Mouse (Mus musculus): ENCODE data around the gene Gpat2. TPM values are rescaled to one million over a fixed set of nuclear protein-coding genes. Genes with fewer than 3 reads are reported as not detected.
A peak's percentile ranks its signal among the peaks of the same experiment; 100 is the strongest.

Gpat2 gene
- total RNA-seq, 2 experiments from 2014 or later, result 0.10 to 0.17 TPM

- DNase-seq (ENCODE audit: low spot score in 2 of 2), result no peak
Measured at GRCm38 (mm10) chr2:127437697-127438096, 12.7 kb downstream of the Gpat2 start.

GRCm38 (mm10) chr2:127444055-127444789 is 19.2 kb downstream of the Gpat2 start, which contains the start of gene Fahd2a:
TSS of gene Fahd2a (minus strand) at chr2:127444565.
- DNase-seq (ENCODE audit: low spot score in 2 of 2), result peak; percentile 36 to 80

- DNase-seq (ENCODE audit: low spot score in 2 of 2), result no peak
Measured at GRCm38 (mm10) chr2:127446847-127447246, 21.8 kb downstream of the Gpat2 start.

GRCm38 (mm10) chr2:127449691-127450090 is 24.7 kb downstream of the Gpat2 start:
- DNase-seq (ENCODE audit: low spot score in 2 of 2), result no peak

GRCm38 (mm10) chr2:127451748-127452147 is 26.7 kb downstream of the Gpat2 start:
- DNase-seq (ENCODE audit: low spot score in 2 of 2), result no peak

- DNase-seq (ENCODE audit: low spot score in 2 of 2), result no peak
Measured at GRCm38 (mm10) chr2:127453141-127453540, 28.1 kb downstream of the Gpat2 start.

- DNase-seq (ENCODE audit: low spot score in 2 of 2), result peak; percentile 40 to 57
Measured at GRCm38 (mm10) chr2:127453764-127454163, 28.8 kb downstream of the Gpat2 start.

- DNase-seq (ENCODE audit: low spot score in 2 of 2), result no peak
Measured at GRCm38 (mm10) chr2:127459341-127459740, 34.3 kb downstream of the Gpat2 start.

- no peak for DNase-seq (ENCODE audit: low spot score in 2 of 2)
Measured at GRCm38 (mm10) chr2:127461351-127461750, 36.4 kb downstream of the Gpat2 start.

GRCm38 (mm10) chr2:127462314-127462713 is 37.3 kb downstream of the Gpat2 start:
- peak in 1 of 2 experiments; percentile 47 for DNase-seq (ENCODE audit: low spot score in 2 of 2)

GRCm38 (mm10) chr2:127470183-127470582 is 45.2 kb downstream of the Gpat2 start:
- DNase-seq (ENCODE audit: low spot score in 2 of 2), result no peak

- DNase-seq (ENCODE audit: low spot score in 2 of 2), result no peak
Measured at GRCm38 (mm10) chr2:127470661-127471060, 45.7 kb downstream of the Gpat2 start.

GRCm38 (mm10) chr2:127471281-127471680 is 46.3 kb downstream of the Gpat2 start:
- DNase-seq (ENCODE audit: low spot score in 2 of 2), result no peak

GRCm38 (mm10) chr2:127472279-127472678 is 47.3 kb downstream of the Gpat2 start:
- no peak for DNase-seq (ENCODE audit: low spot score in 2 of 2)

GRCm38 (mm10) chr2:127479210-127479609 is 54.2 kb downstream of the Gpat2 start:
- no peak for DNase-seq (ENCODE audit: low spot score in 2 of 2)

- DNase-seq (ENCODE audit: low spot score in 2 of 2), result no peak
Measured at GRCm38 (mm10) chr2:127479763-127480162, 54.8 kb downstream of the Gpat2 start.

GRCm38 (mm10) chr2:127481841-127482532 is 57.0 kb downstream of the Gpat2 start:
- peak in 1 of 2 experiments; percentile 22 for DNase-seq (ENCODE audit: low spot score in 2 of 2)

GRCm38 (mm10) chr2:127482533-127482911 is 57.5 kb downstream of the Gpat2 start:
- DNase-seq (ENCODE audit: low spot score in 2 of 2), result peak; percentile 43 to 64

GRCm38 (mm10) chr2:127483001-127483400 is 58.0 kb downstream of the Gpat2 start:
- no peak for DNase-seq (ENCODE audit: low spot score in 2 of 2)

GRCm38 (mm10) chr2:127484476-127485170 is 59.6 kb downstream of the Gpat2 start:
- DNase-seq (ENCODE audit: low spot score in 2 of 2), result peak in 1 of 2 experiments; percentile 48
